Mouse (Mus musculus): Measurements from ENCODE around the gene Endog. TPM values are rescaled to one million over a fixed set of nuclear protein-coding genes. Genes with fewer than 3 reads are reported as not detected.

The Endog gene
- polyA plus RNA-seq, 1 experiment from 2014 or later: 29.8 TPM

GRCm38 (mm10) chr2:30214745-30215144, 43.5 kb downstream of the Endog start:
- no peaks in the 10 kb centered on the region for H3K36me3 ChIP-seq (replicated peaks; ENCODE audit: control insufficient read depth, insufficient read depth)

DNA sequence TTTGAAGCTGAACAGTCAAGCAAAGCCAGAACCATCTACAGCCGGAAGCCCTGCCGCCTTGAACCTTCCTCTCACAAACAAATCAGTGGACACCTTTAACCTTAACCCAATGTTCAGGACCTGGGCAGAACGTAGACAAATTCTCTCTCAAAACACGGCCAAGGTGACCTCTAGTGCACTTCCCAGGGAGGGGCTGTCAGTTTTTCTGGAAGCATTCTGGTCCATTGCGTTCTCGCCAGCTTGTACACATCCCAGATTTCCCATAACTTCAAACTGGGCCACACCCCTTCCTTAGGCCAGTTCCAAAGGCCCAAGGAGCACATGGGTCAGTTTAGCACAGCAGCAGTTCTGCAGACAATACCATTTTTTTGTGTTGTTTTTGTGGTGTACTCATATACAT, 44.2 kb downstream of the Endog start:
- 77% methylated on average over 6 of the region's 6 CpGs for WGBS
- H3K36me3 ChIP-seq (replicated peaks; ENCODE audit: control insufficient read depth, insufficient read depth): no peaks in the 10 kb centered on the region
- ATAC-seq (ENCODE audit: low FRiP score): no peak

More at GRCm38 (mm10) chr2:30214745-30215144, 43.5 kb downstream of the Endog start:
- H3K27me3 ChIP-seq (ENCODE audit: control insufficient read depth, insufficient read depth, low read length): no peaks in the 10 kb centered on the region
- DNase-seq (ENCODE audit: low spot score) (no peak), ATAC-seq (ENCODE audit: low FRiP score) (no peak)
- no peak overlapping the region for H3K27ac ChIP-seq
- H3K4me3 ChIP-seq (replicated peaks; ENCODE audit: low read length): no peak overlapping the region
- H3K9ac ChIP-seq: no peak overlapping the region
- no peak overlapping the region for H3K4me2 ChIP-seq (replicated peaks)
- H3K4me1 ChIP-seq (replicated peaks; ENCODE audit: control insufficient read depth, insufficient read depth, low read length): no peaks in the 10 kb centered on the region
- WGBS: 91% methylated on average over 3 of the region's 3 CpGs
- no peaks in the 10 kb centered on the region for H3K9me3 ChIP-seq (ENCODE audit: control insufficient read depth, low read length)

GRCm38 (mm10) chr2:30216293-30216692, 45.0 kb downstream of the Endog start:
- DNase-seq (ENCODE audit: low spot score) (no peak), ATAC-seq (ENCODE audit: low FRiP score) (no peak)
- no peak overlapping the region for H3K27ac ChIP-seq
- no peaks in the 10 kb centered on the region for H3K4me1 ChIP-seq (replicated peaks; ENCODE audit: control insufficient read depth, insufficient read depth, low read length)
- H3K36me3 ChIP-seq (replicated peaks; ENCODE audit: control insufficient read depth, insufficient read depth): no peaks in the 10 kb centered on the region
- no peaks in the 10 kb centered on the region for H3K27me3 ChIP-seq (ENCODE audit: control insufficient read depth, insufficient read depth, low read length)
- WGBS: 92% methylated on average over 5 of the region's 5 CpGs
- H3K4me3 ChIP-seq (replicated peaks; ENCODE audit: low read length): no peak overlapping the region
- H3K9me3 ChIP-seq (ENCODE audit: control insufficient read depth, low read length): no peaks in the 10 kb centered on the region
- H3K4me2 ChIP-seq (replicated peaks): no peak overlapping the region
- H3K9ac ChIP-seq: no peak overlapping the region

More for the DNA sequence above, 44.2 kb downstream of the Endog start:
- H3K4me2 ChIP-seq (replicated peaks): no peak overlapping the region
- H3K4me3 ChIP-seq (replicated peaks; ENCODE audit: low read length): no peak overlapping the region
- H3K9me3 ChIP-seq (ENCODE audit: control insufficient read depth, low read length): no peaks in the 10 kb centered on the region
- no peak overlapping the region for H3K9ac ChIP-seq
- H3K4me1 ChIP-seq (replicated peaks; ENCODE audit: control insufficient read depth, insufficient read depth, low read length): no peaks in the 10 kb centered on the region
- no peak overlapping the region for H3K27ac ChIP-seq
- no peaks in the 10 kb centered on the region for H3K27me3 ChIP-seq (ENCODE audit: control insufficient read depth, insufficient read depth, low read length)
- no peak for DNase-seq (ENCODE audit: low spot score)

Other genes with a start within 250 kb of the Endog start
- 53.5 and 53.7 TPM in 2 replicates for gene Gle1, start 236.1 kb upstream of the Endog start, polyA plus RNA-seq (2014; fragmentation: Nextera tagmentation; extraction: Ambion mirVana)
- gene Sptan1, start 205.9 kb upstream of the Endog start, polyA plus RNA-seq (2014; fragmentation: Nextera tagmentation; extraction: Ambion mirVana): 344 and 368 TPM in 2 replicates
- 66.6 and 67.2 TPM in 2 replicates for gene Wdr34, start 122.6 kb upstream of the Endog start, polyA plus RNA-seq (2014; fragmentation: Nextera tagmentation; extraction: Ambion mirVana)
- gene Set, start 114.1 kb upstream of the Endog start, polyA plus RNA-seq (2014; fragmentation: Nextera tagmentation; extraction: Ambion mirVana): 339 and 347 TPM in 2 replicates
- 1.6 and 1.9 TPM in 2 replicates for gene Pkn3, start 93.8 kb upstream of the Endog start, polyA plus RNA-seq (2014; fragmentation: Nextera tagmentation; extraction: Ambion mirVana)
- gene Zdhhc12, start 77.8 kb upstream of the Endog start, polyA plus RNA-seq (2014; fragmentation: Nextera tagmentation; extraction: Ambion mirVana): 27.2 TPM in 2 replicates
- 13.2 and 16.0 TPM in 2 replicates for gene Zer1, start 46.9 kb upstream of the Endog start, polyA plus RNA-seq (2014; fragmentation: Nextera tagmentation; extraction: Ambion mirVana)
- gene Tbc1d13, start 37.7 kb upstream of the Endog start, polyA plus RNA-seq (2014; fragmentation: Nextera tagmentation; extraction: Ambion mirVana): 18.7 and 18.8 TPM in 2 replicates
- gene Spout1, start 7.0 kb downstream of the Endog start, polyA plus RNA-seq (2014; fragmentation: Nextera tagmentation; extraction: Ambion mirVana): 55.4 and 58.8 TPM in 2 replicates
- gene Kyat1, start 34.4 kb downstream of the Endog start, polyA plus RNA-seq (2014; fragmentation: Nextera tagmentation; extraction: Ambion mirVana): 13.9 and 16.0 TPM in 2 replicates
- gene Lrrc8a, start 66.2 kb downstream of the Endog start, polyA plus RNA-seq (2014; fragmentation: Nextera tagmentation; extraction: Ambion mirVana): 57.9 and 58.6 TPM in 2 replicates
- gene Gm28035, start 69.1 kb downstream of the Endog start, polyA plus RNA-seq (2014; fragmentation: Nextera tagmentation; extraction: Ambion mirVana): 0.07 and 0.17 TPM in 2 replicates
- gene Phyhd1, start 94.7 kb downstream of the Endog start, polyA plus RNA-seq (2014; fragmentation: Nextera tagmentation; extraction: Ambion mirVana): 5.9 and 6.9 TPM in 2 replicates
- not detected in 2 replicates for gene Gm28038, start 109.5 kb downstream of the Endog start, polyA plus RNA-seq (2014; fragmentation: Nextera tagmentation; extraction: Ambion mirVana)
- gene Dolk, start 114.8 kb downstream of the Endog start, polyA plus RNA-seq (2014; fragmentation: Nextera tagmentation; extraction: Ambion mirVana): 37.1 and 39.2 TPM in 2 replicates
- 19.5 and 24.8 TPM in 2 replicates for gene Nup188, start 114.9 kb downstream of the Endog start, polyA plus RNA-seq (2014; fragmentation: Nextera tagmentation; extraction: Ambion mirVana)
- gene Sh3glb2, start 187.8 kb downstream of the Endog start, polyA plus RNA-seq (2014; fragmentation: Nextera tagmentation; extraction: Ambion mirVana): 140 and 143 TPM in 2 replicates
- gene Miga2, start 192.7 kb downstream of the Endog start, polyA plus RNA-seq (2014; fragmentation: Nextera tagmentation; extraction: Ambion mirVana): 27.3 and 32.3 TPM in 2 replicates
- 51.6 and 54.2 TPM in 2 replicates for gene Dolpp1, start 220.8 kb downstream of the Endog start, polyA plus RNA-seq (2014; fragmentation: Nextera tagmentation; extraction: Ambion mirVana)
- gene Crat, start 244.3 kb downstream of the Endog start, polyA plus RNA-seq (2014; fragmentation: Nextera tagmentation; extraction: Ambion mirVana): 30.3 and 32.0 TPM in 2 replicates
- 71.7 and 79.8 TPM in 2 replicates for gene Ptpa, start 244.5 kb downstream of the Endog start, polyA plus RNA-seq (2014; fragmentation: Nextera tagmentation; extraction: Ambion mirVana)

Data from hindbrain, embryonic 14.5 days (tissue).